Mouse (Mus musculus): ENCODE measurements at regions not wholly inside any gene's neighbourhood (a gene's known extent, or its start where the extent isn't known, plus 50 kb on each side); places are given as distances from the start of the nearest gene placed in this dataset.
A peak's percentile ranks its signal among the peaks of the same experiment; 100 is the strongest.

GRCm38 (mm10) chr5:111665406-111665805 lies 68.3 kb upstream of the Gm26897 start:
- WGBS = 58% methylated on average over 19 of the region's 19 CpGs
- H3K36me3 ChIP-seq (ENCODE audit: control insufficient read depth, insufficient read depth, low read length) = no peaks in the 10 kb centered on the region
- no peaks in the 10 kb centered on the region for H3K27me3 ChIP-seq (ENCODE audit: control insufficient read depth, insufficient read depth, low read length)
- TF ChIP-seq CTCF (IDR thresholded peaks at IDR 0.05; ENCODE audit: extremely low read depth, insufficient read length, insufficient replicate concordance, low read depth, low read length) = no peak
- H3K4me3 ChIP-seq (ENCODE audit: low read depth, low read length) = no peak overlapping the region
- H3K27ac ChIP-seq (ENCODE audit: insufficient read depth, low read depth, low read length) = no peak overlapping the region
- no peaks in the 10 kb centered on the region for H3K4me1 ChIP-seq (ENCODE audit: control insufficient read depth, insufficient read depth, insufficient read length, low read length)

- no peak overlapping the region for H3K27ac ChIP-seq (ENCODE audit: insufficient read depth, low read depth, low read length)
- 78% methylated on average over 8 of the region's 8 CpGs for WGBS
- TF ChIP-seq POLR2A (IDR thresholded peaks at IDR 0.05; ENCODE audit: low read depth, low read length) (no peak), CTCF (IDR thresholded peaks at IDR 0.05; ENCODE audit: extremely low read depth, insufficient read length, insufficient replicate concordance, low read depth, low read length) (no peak)
- H3K4me1 ChIP-seq (ENCODE audit: control insufficient read depth, insufficient read depth, insufficient read length, low read length) = no peaks in the 10 kb centered on the region
- no peaks in the 10 kb centered on the region for H3K27me3 ChIP-seq (ENCODE audit: control insufficient read depth, insufficient read depth, low read length)
- no peaks in the 10 kb centered on the region for H3K36me3 ChIP-seq (ENCODE audit: control insufficient read depth, insufficient read depth, low read length)
- H3K4me3 ChIP-seq (ENCODE audit: low read depth, low read length) = no peak overlapping the region
Observed at GRCm38 (mm10) chr5:111666007-111666406, 67.7 kb upstream of the Gm26897 start.

GRCm38 (mm10) chr5:111667901-111668300 lies 65.8 kb upstream of the Gm26897 start:
- TF ChIP-seq POLR2A (IDR thresholded peaks at IDR 0.05; ENCODE audit: low read depth, low read length) (no peak), CTCF (IDR thresholded peaks at IDR 0.05; ENCODE audit: extremely low read depth, insufficient read length, insufficient replicate concordance, low read depth, low read length) (peak; percentile 41; the same call in 1 of the 2 replicates)
- WGBS = 61% methylated on average over 3 of the region's 3 CpGs

GRCm38 (mm10) chr5:111669139-111669538 lies 64.6 kb upstream of the Gm26897 start:
- Histone ChIP-seq H3K27ac (ENCODE audit: insufficient read depth, low read depth, low read length) (no peak overlapping the region), H3K36me3 (ENCODE audit: control insufficient read depth, insufficient read depth, low read length) (no peaks in the 10 kb centered on the region), H3K27me3 (ENCODE audit: control insufficient read depth, insufficient read depth, low read length) (no peaks in the 10 kb centered on the region), H3K4me1 (ENCODE audit: control insufficient read depth, insufficient read depth, insufficient read length, low read length) (no peaks in the 10 kb centered on the region), H3K4me3 (ENCODE audit: low read depth, low read length) (no peak overlapping the region)
- TF ChIP-seq POLR2A (IDR thresholded peaks at IDR 0.05; ENCODE audit: low read depth, low read length) (no peak), CTCF (IDR thresholded peaks at IDR 0.05; ENCODE audit: extremely low read depth, insufficient read length, insufficient replicate concordance, low read depth, low read length) (no peak)

More at GRCm38 (mm10) chr5:111667901-111668300, 65.8 kb upstream of the Gm26897 start:
- Histone ChIP-seq H3K27me3 (ENCODE audit: control insufficient read depth, insufficient read depth, low read length) (no peaks in the 10 kb centered on the region), H3K36me3 (ENCODE audit: control insufficient read depth, insufficient read depth, low read length) (no peaks in the 10 kb centered on the region), H3K4me3 (ENCODE audit: low read depth, low read length) (no peak overlapping the region), H3K4me1 (ENCODE audit: control insufficient read depth, insufficient read depth, insufficient read length, low read length) (no peaks in the 10 kb centered on the region), H3K27ac (ENCODE audit: insufficient read depth, low read depth, low read length) (no peak overlapping the region)

- TF ChIP-seq POLR2A (IDR thresholded peaks at IDR 0.05; ENCODE audit: low read depth, low read length) = no peak
- Histone ChIP-seq H3K4me1 (ENCODE audit: control insufficient read depth, insufficient read depth, insufficient read length, low read length) (peaks cover 4% of the 10 kb centered on the region; the same call in 1 of the 2 replicates), H3K4me3 (ENCODE audit: low read depth, low read length) (no peak overlapping the region), H3K27me3 (ENCODE audit: control insufficient read depth, insufficient read depth, low read length) (no peaks in the 10 kb centered on the region), H3K36me3 (ENCODE audit: control insufficient read depth, insufficient read depth, low read length) (no peaks in the 10 kb centered on the region), H3K27ac (ENCODE audit: insufficient read depth, low read depth, low read length) (no peak overlapping the region)
- 35% methylated on average over 6 of the region's 6 CpGs for WGBS
Observed at GRCm38 (mm10) chr5:111671762-111672161, 62.0 kb upstream of the Gm26897 start.

GRCm38 (mm10) chr5:111674976-111675672 lies 58.6 kb upstream of the Gm26897 start:
- H3K36me3 ChIP-seq (ENCODE audit: control insufficient read depth, insufficient read depth, low read length) = no peaks in the 10 kb centered on the region
- no peak for TF ChIP-seq POLR2A (IDR thresholded peaks at IDR 0.05; ENCODE audit: low read depth, low read length)
- TF ChIP-seq CTCF (IDR thresholded peaks at IDR 0.05; ENCODE audit: extremely low read depth, insufficient read length, insufficient replicate concordance, low read depth, low read length) = no peak
- H3K27ac ChIP-seq (ENCODE audit: insufficient read depth, low read depth, low read length) = 0 out of 2 replicates have a peak overlapping the region, but pooled peaks have one; percentile 19
- no peaks in the 10 kb centered on the region for H3K27me3 ChIP-seq (ENCODE audit: control insufficient read depth, insufficient read depth, low read length)
- 34% methylated on average over 6 of the region's 6 CpGs for WGBS
- H3K4me1 ChIP-seq (ENCODE audit: control insufficient read depth, insufficient read depth, insufficient read length, low read length) = peaks cover 4% of the 10 kb centered on the region; the same call in 1 of the 2 replicates
- H3K4me3 ChIP-seq (ENCODE audit: low read depth, low read length) = no peak overlapping the region

GRCm38 (mm10) chr5:111675673-111676261 lies 58.0 kb upstream of the Gm26897 start:
- H3K4me1 ChIP-seq (ENCODE audit: control insufficient read depth, insufficient read depth, insufficient read length, low read length) = peaks cover 4% of the 10 kb centered on the region; the same call in 1 of the 2 replicates
- WGBS = 11% methylated on average over 8 of the region's 8 CpGs
- no peak overlapping the region for H3K4me3 ChIP-seq (ENCODE audit: low read depth, low read length)
- no peaks in the 10 kb centered on the region for H3K27me3 ChIP-seq (ENCODE audit: control insufficient read depth, insufficient read depth, low read length)
- H3K36me3 ChIP-seq (ENCODE audit: control insufficient read depth, insufficient read depth, low read length) = no peaks in the 10 kb centered on the region
- H3K27ac ChIP-seq (ENCODE audit: insufficient read depth, low read depth, low read length) = peak overlapping the region; percentile 36; the same call in 1 of the 2 replicates
- no peak for TF ChIP-seq POLR2A (IDR thresholded peaks at IDR 0.05; ENCODE audit: low read depth, low read length)
- peak; percentile 14; the same call in 1 of the 2 replicates for TF ChIP-seq CTCF (IDR thresholded peaks at IDR 0.05; ENCODE audit: extremely low read depth, insufficient read length, insufficient replicate concordance, low read depth, low read length)

Measured in small intestine, adult 2 months (tissue).